Mouse (Mus musculus): ENCODE results near the gene Rnf180. TPM values are rescaled to one million over a fixed set of nuclear protein-coding genes. Genes with fewer than 3 reads are reported as not detected.

Rnf180 gene
- polyA plus RNA-seq, 2 experiments = 4.5 to 8.6 TPM

DNA sequence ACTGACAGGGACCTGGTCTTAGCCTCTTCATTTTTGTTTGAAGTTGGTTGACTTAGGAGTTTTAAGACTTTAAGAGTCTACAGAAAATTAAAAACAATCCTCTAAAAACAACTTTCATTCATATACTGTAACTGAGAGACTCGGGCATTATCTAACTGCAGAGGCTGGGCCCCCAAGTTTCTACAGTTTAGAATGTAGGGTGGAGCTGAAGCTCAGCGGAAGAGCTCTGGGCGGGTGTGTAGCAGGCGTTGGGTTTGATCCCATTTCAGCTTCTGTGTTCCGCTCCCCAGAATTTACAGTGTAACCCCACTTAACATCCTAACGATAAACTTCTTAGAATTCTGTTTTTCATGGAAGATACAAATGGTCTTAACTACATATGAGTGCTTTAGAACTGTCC lies 183.0 kb downstream of the Rnf180 start:
- H3K9me3 ChIP-seq (ENCODE audit: control insufficient read depth, low read length) = no peaks in the 10 kb centered on the region
- H3K27ac ChIP-seq (replicated peaks; ENCODE audit: low read depth, low read length) = no peak overlapping the region
- 88% methylated on average over 6 of the region's 6 CpGs for WGBS
- H3K4me1 ChIP-seq (ENCODE audit: control insufficient read depth, insufficient read depth, low read length) = no peaks in the 10 kb centered on the region
- TF ChIP-seq POLR2A (IDR thresholded peaks at IDR 0.05; ENCODE audit: borderline replicate concordance, extremely low read depth, insufficient read depth, insufficient read length) = no peak
- DNase-seq (ENCODE audit: low spot score) (no peak), ATAC-seq (ENCODE audit: low FRiP score, low read depth) (no peak)
- H3K4me3 ChIP-seq (replicated peaks; ENCODE audit: low read length) = no peak overlapping the region
- no peak overlapping the region for H3K4me2 ChIP-seq (replicated peaks; ENCODE audit: low read depth, low read length, severe bottlenecking)
- H3K27me3 ChIP-seq (ENCODE audit: control insufficient read depth, insufficient read depth, low read length) = no peaks in the 10 kb centered on the region
- no peaks in the 10 kb centered on the region for H3K36me3 ChIP-seq (ENCODE audit: control insufficient read depth, insufficient read depth, low read length)
- no peak overlapping the region for H3K9ac ChIP-seq (ENCODE audit: low read depth, low read length, severe bottlenecking)

DNA sequence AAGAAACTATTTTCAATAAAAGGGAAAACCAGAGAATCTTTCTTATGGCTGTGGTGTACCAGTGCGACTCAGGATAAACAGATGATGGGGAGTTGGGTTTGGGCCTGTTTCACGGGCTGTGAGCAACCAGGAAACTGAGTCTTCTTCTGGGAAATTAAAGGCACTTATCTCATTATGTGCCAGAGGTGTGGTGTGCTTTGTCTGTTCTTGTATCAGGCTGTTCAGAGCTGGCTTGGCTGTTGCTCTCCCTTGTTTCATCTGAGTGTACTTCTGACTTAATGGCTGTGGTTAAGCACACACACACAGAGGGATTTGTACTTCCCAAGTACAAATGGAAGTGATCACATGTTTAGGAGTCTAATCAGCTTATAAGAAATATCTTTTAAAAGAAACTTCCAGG lies 190.2 kb downstream of the Rnf180 start:
- Histone ChIP-seq H3K4me2 (replicated peaks; ENCODE audit: low read depth, low read length, severe bottlenecking) (no peak overlapping the region), H3K9ac (ENCODE audit: low read depth, low read length, severe bottlenecking) (no peak overlapping the region), H3K9me3 (ENCODE audit: control insufficient read depth, low read length) (no peaks in the 10 kb centered on the region), H3K27me3 (ENCODE audit: control insufficient read depth, insufficient read depth, low read length) (no peaks in the 10 kb centered on the region), H3K36me3 (ENCODE audit: control insufficient read depth, insufficient read depth, low read length) (no peaks in the 10 kb centered on the region), H3K4me3 (replicated peaks; ENCODE audit: low read length) (no peak overlapping the region), H3K4me1 (ENCODE audit: control insufficient read depth, insufficient read depth, low read length) (no peaks in the 10 kb centered on the region), H3K27ac (replicated peaks; ENCODE audit: low read depth, low read length) (no peak overlapping the region)
- no peak for TF ChIP-seq POLR2A (IDR thresholded peaks at IDR 0.05; ENCODE audit: borderline replicate concordance, extremely low read depth, insufficient read depth, insufficient read length)
- DNase-seq (ENCODE audit: low spot score) = no peak
- ATAC-seq (ENCODE audit: low FRiP score, low read depth) = no peak
- 62% methylated on average over 2 of the region's 2 CpGs for WGBS

DNA sequence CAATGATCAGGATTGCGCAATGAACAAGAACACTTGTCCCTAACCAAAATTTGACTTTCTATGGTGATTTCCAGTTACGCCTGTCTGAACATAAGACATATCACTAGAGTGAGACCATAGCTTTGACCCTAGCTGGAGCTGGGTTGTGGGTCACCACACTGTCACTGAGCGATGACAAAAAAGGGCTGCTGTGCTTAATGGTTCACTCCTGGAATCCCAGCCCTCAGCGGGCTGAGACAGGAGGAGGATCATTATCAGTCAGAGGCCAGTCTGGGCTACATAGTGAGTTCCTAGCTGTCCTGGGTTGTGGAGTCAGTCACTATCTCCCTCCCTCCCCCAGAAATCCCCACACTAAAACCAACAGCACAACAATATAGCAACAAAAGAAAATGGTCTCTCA lies 193.9 kb downstream of the Rnf180 start:
- no peaks in the 10 kb centered on the region for H3K9me3 ChIP-seq (ENCODE audit: control insufficient read depth, low read length)
- H3K4me3 ChIP-seq (replicated peaks; ENCODE audit: low read length) = no peak overlapping the region
- no peaks in the 10 kb centered on the region for H3K4me1 ChIP-seq (ENCODE audit: control insufficient read depth, insufficient read depth, low read length)
- WGBS = 79% methylated on average over 4 of the region's 4 CpGs
- DNase-seq (ENCODE audit: low spot score) (no peak), ATAC-seq (ENCODE audit: low FRiP score, low read depth) (no peak)
- no peaks in the 10 kb centered on the region for H3K27me3 ChIP-seq (ENCODE audit: control insufficient read depth, insufficient read depth, low read length)
- H3K36me3 ChIP-seq (ENCODE audit: control insufficient read depth, insufficient read depth, low read length) = no peaks in the 10 kb centered on the region
- no peak for TF ChIP-seq POLR2A (IDR thresholded peaks at IDR 0.05; ENCODE audit: borderline replicate concordance, extremely low read depth, insufficient read depth, insufficient read length)
- H3K9ac ChIP-seq (ENCODE audit: low read depth, low read length, severe bottlenecking) = no peak overlapping the region
- no peak overlapping the region for H3K27ac ChIP-seq (replicated peaks; ENCODE audit: low read depth, low read length)
- no peak overlapping the region for H3K4me2 ChIP-seq (replicated peaks; ENCODE audit: low read depth, low read length, severe bottlenecking)

DNA sequence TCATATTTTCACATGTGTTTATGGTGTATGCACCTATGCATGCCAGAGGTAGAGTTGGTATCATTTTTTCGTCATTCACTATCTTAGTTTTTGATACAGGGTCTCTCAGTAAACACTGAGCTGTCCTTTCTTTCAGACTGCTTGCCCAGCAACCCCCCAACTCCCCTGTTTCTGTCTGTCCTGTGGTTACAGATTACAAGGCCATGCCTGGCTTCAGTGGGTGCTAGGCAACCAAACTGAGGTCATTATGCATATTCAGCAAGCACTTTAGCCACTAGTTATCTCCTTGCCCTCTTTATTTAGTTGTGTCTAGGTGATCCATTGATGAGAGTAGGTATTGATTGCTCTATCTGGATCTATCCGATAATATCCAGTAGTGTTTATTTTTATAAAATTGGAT lies 198.3 kb downstream of the Rnf180 start:
- ATAC-seq (ENCODE audit: low FRiP score, low read depth) (no peak), DNase-seq (ENCODE audit: low spot score) (no peak)
- H3K27me3 ChIP-seq (ENCODE audit: control insufficient read depth, insufficient read depth, low read length) = no peaks in the 10 kb centered on the region
- 85% methylated on average over 2 of the region's 2 CpGs for WGBS
- no peak for TF ChIP-seq POLR2A (IDR thresholded peaks at IDR 0.05; ENCODE audit: borderline replicate concordance, extremely low read depth, insufficient read depth, insufficient read length)
- no peaks in the 10 kb centered on the region for H3K4me1 ChIP-seq (ENCODE audit: control insufficient read depth, insufficient read depth, low read length)
- no peak overlapping the region for H3K4me3 ChIP-seq (replicated peaks; ENCODE audit: low read length)
- no peaks in the 10 kb centered on the region for H3K9me3 ChIP-seq (ENCODE audit: control insufficient read depth, low read length)
- no peak overlapping the region for H3K9ac ChIP-seq (ENCODE audit: low read depth, low read length, severe bottlenecking)
- no peaks in the 10 kb centered on the region for H3K36me3 ChIP-seq (ENCODE audit: control insufficient read depth, insufficient read depth, low read length)
- H3K27ac ChIP-seq (replicated peaks; ENCODE audit: low read depth, low read length) = no peak overlapping the region
- no peak overlapping the region for H3K4me2 ChIP-seq (replicated peaks; ENCODE audit: low read depth, low read length, severe bottlenecking)

DNA sequence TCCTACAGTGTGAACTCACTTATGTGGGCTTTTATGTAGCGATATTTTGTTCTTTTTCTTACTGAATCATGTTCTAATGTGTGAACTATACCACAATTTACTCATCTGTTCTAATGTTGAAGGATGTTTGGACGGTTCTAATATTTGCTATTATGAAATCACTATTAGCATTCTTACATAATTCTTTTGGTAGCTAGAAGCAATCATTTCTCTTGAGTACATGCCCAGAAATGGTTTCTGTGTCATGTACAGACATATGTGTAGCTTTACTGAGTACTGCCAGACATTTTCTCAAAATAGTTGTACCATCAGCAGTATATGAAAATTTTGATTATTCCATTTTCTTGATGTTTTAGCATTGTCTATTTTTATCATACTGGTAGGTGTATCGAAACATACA lies 205.3 kb downstream of the Rnf180 start:
- 91% methylated on average over 3 of the region's 3 CpGs for WGBS
- TF ChIP-seq POLR2A (IDR thresholded peaks at IDR 0.05; ENCODE audit: borderline replicate concordance, extremely low read depth, insufficient read depth, insufficient read length) = no peak
- Histone ChIP-seq H3K4me1 (ENCODE audit: control insufficient read depth, insufficient read depth, low read length) (no peaks in the 10 kb centered on the region), H3K36me3 (ENCODE audit: control insufficient read depth, insufficient read depth, low read length) (no peaks in the 10 kb centered on the region), H3K4me3 (replicated peaks; ENCODE audit: low read length) (no peak overlapping the region), H3K9ac (ENCODE audit: low read depth, low read length, severe bottlenecking) (no peak overlapping the region), H3K27me3 (ENCODE audit: control insufficient read depth, insufficient read depth, low read length) (no peaks in the 10 kb centered on the region), H3K4me2 (replicated peaks; ENCODE audit: low read depth, low read length, severe bottlenecking) (no peak overlapping the region), H3K27ac (replicated peaks; ENCODE audit: low read depth, low read length) (no peak overlapping the region), H3K9me3 (ENCODE audit: control insufficient read depth, low read length) (no peaks in the 10 kb centered on the region)
- ATAC-seq (ENCODE audit: low FRiP score, low read depth) (no peak), DNase-seq (ENCODE audit: low spot score) (no peak)

DNA sequence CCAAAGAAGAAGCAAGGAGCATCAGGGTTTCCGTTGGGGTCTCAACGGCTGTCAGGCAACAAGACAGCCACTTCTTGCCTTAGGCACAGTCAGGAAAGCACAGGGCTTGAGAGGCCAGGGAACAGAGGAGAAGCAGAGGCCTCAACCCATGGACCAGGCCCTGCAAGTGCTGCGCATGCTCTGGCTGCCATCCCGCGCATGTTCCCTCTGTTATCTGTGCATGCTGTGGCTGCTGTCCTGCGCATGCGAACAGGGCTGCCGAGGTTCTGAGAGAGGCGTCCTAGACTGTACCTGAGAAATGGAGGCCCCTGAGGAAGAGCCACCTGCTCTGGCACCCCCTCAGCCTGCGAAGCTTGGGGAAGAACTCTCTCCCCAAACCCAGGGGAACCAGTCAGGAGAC lies 212.8 kb downstream of the Rnf180 start, which contains the start of gene 4933425L06Rik:
TSS of gene 4933425L06Rik (plus strand) at position 261 of the 400 bp plus-strand sequence.
- H3K27ac ChIP-seq (replicated peaks; ENCODE audit: low read depth, low read length) = no peak within 1 kb of the TSS
- no peaks in the 10 kb centered on the region for H3K4me1 ChIP-seq (ENCODE audit: control insufficient read depth, insufficient read depth, low read length)
- TF ChIP-seq POLR2A (IDR thresholded peaks at IDR 0.05; ENCODE audit: borderline replicate concordance, extremely low read depth, insufficient read depth, insufficient read length) = no peak
- no peak for ATAC-seq (ENCODE audit: low FRiP score, low read depth)
- WGBS = 81% methylated on average over 10 of the region's 10 CpGs
- no peaks in the 10 kb centered on the region for H3K9me3 ChIP-seq (ENCODE audit: control insufficient read depth, low read length)
- H3K27me3 ChIP-seq (ENCODE audit: control insufficient read depth, insufficient read depth, low read length) = no peaks in the 10 kb centered on the region
- no peak within 1 kb of the TSS for H3K4me2 ChIP-seq (replicated peaks; ENCODE audit: low read depth, low read length, severe bottlenecking)
- no peak for DNase-seq (ENCODE audit: low spot score)
- no peak within 1 kb of the TSS for H3K4me3 ChIP-seq (replicated peaks; ENCODE audit: low read length)
- no peaks in the 10 kb centered on the region for H3K36me3 ChIP-seq (ENCODE audit: control insufficient read depth, insufficient read depth, low read length)
- no peak within 1 kb of the TSS for H3K9ac ChIP-seq (ENCODE audit: low read depth, low read length, severe bottlenecking)

Other genes starting within 250 kb of the Rnf180 start
- gene Rgs7bp, start 239.9 kb downstream of the Rnf180 start, polyA plus RNA-seq (2012; rRNA removed) = 2.9 and 3.1 TPM in 2 replicates
- gene Rgs7bp, start 239.9 kb downstream of the Rnf180 start, polyA plus RNA-seq (2014; fragmentation: Nextera tagmentation; extraction: Ambion mirVana) = 3.7 and 4.5 TPM in 2 replicates
- gene 4933425L06Rik, start 212.7 kb downstream of the Rnf180 start, polyA plus RNA-seq (2012; rRNA removed) = not detected in 2 replicates
- gene 4933425L06Rik, start 212.7 kb downstream of the Rnf180 start, polyA plus RNA-seq (2014; fragmentation: Nextera tagmentation; extraction: Ambion mirVana) = not detected in 2 replicates
- gene Htr1a, start 148.8 kb upstream of the Rnf180 start, polyA plus RNA-seq (2012; rRNA removed) = 0.08 and 0.10 TPM in 2 replicates
- gene Htr1a, start 148.8 kb upstream of the Rnf180 start, polyA plus RNA-seq (2014; fragmentation: Nextera tagmentation; extraction: Ambion mirVana) = 0.10 and 0.14 TPM in 2 replicates

Measured in limb, embryonic 14.5 days (tissue).